Mouse (Mus musculus): ENCODE data around the gene H2afy. TPM values are rescaled to one million over a fixed set of nuclear protein-coding genes. Genes with fewer than 3 reads are reported as not detected.
A peak's percentile ranks its signal among the peaks of the same experiment; 100 is the strongest.

The H2afy gene
- total RNA-seq, 1 experiment from 2014 or later, result 235 TPM

- ATAC-seq (ENCODE audit: extremely low read depth, insufficient number of reproducible peaks, low FRiP score, poor library complexity, severe bottlenecking), result no peak
Observed at GRCm38 (mm10) chr13:56152773-56153460, 16.8 kb upstream of the H2afy start.

DNA sequence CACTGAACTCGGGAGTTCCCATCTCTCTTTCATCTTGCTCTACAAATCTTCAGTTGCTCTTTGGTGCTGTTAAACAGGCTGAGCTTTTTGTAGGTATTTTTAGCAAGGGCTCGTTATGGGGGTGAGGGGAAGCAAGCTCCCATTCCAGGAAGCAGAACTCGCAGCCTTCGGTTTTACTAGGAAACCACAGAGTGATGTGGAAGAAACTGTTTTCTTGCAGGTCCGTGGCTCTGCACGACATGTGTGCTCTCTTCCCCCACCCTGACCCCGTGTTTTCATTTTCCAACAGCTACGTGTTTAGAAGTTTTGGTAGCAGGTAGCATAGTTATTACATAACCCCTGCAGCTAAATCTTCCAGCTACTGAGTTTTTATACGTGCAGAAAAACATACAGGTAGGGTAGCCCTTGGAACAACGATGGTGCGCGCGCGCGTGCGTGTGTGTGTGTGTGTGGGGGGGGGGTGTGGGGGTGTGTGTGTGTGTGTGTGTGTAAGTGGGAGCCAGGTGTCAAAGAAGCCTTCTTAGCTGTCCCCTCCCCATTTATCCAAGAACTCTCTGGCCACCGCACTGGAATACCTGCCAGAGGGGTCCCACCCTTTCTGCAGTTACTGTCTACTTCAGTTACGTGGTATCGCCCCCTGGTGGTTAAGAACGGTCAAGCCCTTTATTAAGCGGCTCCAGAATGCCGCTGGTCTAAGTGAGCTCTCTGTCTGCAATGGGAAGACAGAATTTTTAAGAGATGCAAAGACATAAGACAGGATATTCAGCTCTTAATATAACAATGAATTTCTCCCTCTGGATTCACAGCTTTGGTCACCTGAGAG is 15.5 kb upstream of the H2afy start:
- peak; percentile 86 for ATAC-seq (ENCODE audit: extremely low read depth, insufficient number of reproducible peaks, low FRiP score, poor library complexity, severe bottlenecking)

GRCm38 (mm10) chr13:56145523-56145922 is 9.4 kb upstream of the H2afy start:
- ATAC-seq (ENCODE audit: extremely low read depth, insufficient number of reproducible peaks, low FRiP score, poor library complexity, severe bottlenecking), result peak; percentile 71

DNA sequence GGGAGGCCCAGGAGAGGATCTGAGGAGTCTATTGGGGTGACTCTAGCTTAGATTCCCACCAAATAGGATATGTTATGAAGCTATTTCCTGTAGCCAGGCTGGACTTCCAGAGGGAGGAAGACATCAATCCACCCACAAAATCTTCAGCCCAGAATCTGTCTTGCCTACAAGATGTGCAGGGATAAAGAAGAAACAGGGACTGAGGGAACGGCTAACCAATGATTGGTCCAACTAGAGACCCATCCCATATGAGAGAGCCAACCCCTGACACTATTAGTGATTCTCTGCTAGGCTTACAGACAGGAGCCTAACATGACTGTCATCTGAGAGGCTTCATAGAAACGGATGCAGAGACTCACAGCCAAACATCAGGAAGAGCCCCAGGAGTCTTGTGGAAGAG is 7.9 kb upstream of the H2afy start:
- no peak for ATAC-seq (ENCODE audit: extremely low read depth, insufficient number of reproducible peaks, low FRiP score, poor library complexity, severe bottlenecking)

DNA sequence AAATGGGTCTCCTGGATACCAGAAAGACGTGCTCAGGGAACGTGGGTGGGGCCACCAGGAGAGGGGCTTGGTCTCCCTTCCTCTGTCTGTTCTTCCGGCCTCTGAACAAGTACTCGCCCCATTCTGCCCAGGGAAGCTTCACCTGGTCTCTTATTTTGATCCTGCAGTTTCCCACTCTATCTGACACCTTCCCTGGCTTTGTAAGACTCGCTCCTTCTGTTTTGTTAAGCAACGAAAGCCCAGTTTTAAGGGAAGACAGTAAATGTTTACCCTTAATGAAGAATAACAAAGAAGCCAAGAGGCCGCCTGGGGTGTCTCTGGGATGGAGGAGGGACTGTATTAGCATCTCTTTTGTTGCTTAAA is 7.0 kb upstream of the H2afy start:
- ATAC-seq (ENCODE audit: extremely low read depth, insufficient number of reproducible peaks, low FRiP score, poor library complexity, severe bottlenecking), result no peak

DNA sequence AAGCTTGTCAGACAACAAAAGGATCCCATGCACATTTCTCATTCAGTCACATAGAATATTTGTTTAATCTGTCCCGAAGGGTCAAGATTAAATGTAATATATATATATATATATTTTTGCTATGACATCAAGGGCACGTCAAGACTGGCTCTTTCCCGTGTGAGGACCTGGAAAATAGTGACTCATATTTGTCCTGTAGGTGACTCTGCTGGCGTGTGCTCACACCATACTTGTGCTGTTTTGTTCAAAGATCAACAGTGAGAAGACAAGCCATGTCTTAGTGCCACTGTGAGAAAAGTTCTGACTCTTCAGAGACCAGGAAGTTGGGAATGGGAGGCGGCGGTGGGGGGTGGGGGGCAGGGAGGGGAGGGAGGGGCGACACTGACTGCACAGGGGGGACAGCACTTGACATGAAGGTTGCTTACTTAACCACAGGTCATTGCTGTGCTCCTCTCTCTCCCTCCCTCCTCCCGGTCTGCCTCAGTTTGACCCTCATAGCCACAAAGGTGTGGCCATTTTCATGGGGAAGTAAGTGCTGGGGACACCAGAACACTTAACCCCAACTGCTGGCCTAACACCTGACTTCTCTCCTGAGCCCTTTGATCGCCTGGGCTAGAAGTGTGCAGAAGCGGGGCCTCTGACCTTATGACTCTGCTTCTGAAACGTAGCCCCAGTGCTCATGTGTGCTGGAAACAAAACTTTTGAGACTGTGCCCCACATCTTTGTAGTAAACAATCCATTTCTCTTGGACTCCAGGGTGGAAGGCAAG is 6.4 kb upstream of the H2afy start:
- no peak for ATAC-seq (ENCODE audit: extremely low read depth, insufficient number of reproducible peaks, low FRiP score, poor library complexity, severe bottlenecking)

GRCm38 (mm10) chr13:56139167-56139751 is 3.1 kb upstream of the H2afy start:
- ATAC-seq (ENCODE audit: extremely low read depth, insufficient number of reproducible peaks, low FRiP score, poor library complexity, severe bottlenecking), result no peak

DNA sequence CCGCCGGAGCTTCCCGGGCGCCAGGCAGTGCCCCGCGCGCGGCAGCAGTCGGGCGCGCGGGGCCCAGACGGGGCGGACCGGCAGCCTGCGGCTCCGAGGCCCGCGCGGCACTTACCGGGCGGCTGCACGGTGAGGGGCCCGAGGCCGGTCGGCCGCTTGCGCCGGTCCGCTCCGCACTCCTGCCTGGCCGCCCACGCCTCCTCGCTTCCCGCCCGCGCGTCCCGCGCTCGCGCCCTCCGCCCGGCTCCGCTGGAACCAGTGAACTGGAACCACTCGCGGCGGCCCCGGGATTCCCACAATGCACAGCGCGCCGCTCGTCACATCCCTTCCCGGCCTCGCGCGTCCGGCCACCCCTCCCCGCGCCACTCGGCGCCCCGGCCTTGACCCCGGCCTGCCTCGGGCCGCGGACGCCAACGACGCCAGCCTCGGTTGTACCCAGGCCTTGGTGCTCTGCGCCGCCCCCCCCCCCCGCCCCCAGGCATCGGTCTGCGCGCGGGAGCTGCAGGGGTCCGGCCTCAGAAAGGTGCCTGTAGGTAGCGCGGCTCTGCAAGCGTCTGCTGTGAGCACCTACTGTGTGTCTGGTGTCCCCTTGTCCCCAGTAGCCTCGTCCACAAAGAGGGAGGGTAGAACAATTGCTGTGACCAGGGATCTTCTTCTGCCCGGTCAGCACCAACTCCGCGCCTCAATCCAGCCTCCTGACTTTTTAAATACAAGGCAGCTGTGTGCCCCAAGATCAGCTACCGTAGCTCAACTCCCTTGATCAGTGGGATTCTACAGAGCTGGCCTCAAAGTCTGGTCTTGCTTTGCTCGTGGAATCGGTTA is 719 bp downstream of the H2afy start:
- peak; percentile 49 for ATAC-seq (ENCODE audit: extremely low read depth, insufficient number of reproducible peaks, low FRiP score, poor library complexity, severe bottlenecking)

GRCm38 (mm10) chr13:56134631-56135181 is 1.5 kb downstream of the H2afy start:
- no peak for ATAC-seq (ENCODE audit: extremely low read depth, insufficient number of reproducible peaks, low FRiP score, poor library complexity, severe bottlenecking)

DNA sequence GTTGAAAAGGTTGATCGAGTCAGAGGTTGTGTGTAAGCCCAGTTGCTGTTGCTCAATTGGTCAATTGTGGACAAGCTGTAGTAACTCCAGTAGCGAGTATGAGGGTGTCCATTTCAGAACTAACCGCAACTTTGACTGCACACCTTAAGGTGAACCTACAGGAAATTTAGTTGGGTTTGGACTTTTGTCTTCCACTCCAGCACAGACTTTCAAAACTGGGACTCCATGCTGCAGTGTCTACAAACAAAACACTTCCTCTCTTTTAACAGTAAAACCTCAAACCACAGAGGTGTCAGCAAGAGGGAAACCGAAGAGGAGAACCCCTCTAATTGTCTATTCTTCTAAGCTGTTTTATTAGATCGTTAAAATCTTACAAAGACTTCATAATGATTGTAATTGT is 2.1 kb downstream of the H2afy start:
- no peak for ATAC-seq (ENCODE audit: extremely low read depth, insufficient number of reproducible peaks, low FRiP score, poor library complexity, severe bottlenecking)

- ATAC-seq (ENCODE audit: extremely low read depth, insufficient number of reproducible peaks, low FRiP score, poor library complexity, severe bottlenecking), result no peak
Observed at GRCm38 (mm10) chr13:56132941-56133340, 3.2 kb downstream of the H2afy start.

- ATAC-seq (ENCODE audit: extremely low read depth, insufficient number of reproducible peaks, low FRiP score, poor library complexity, severe bottlenecking), result peak; percentile 29; the same call in 1 of the 2 replicates
Observed at GRCm38 (mm10) chr13:56132326-56132936, 3.7 kb downstream of the H2afy start.

DNA sequence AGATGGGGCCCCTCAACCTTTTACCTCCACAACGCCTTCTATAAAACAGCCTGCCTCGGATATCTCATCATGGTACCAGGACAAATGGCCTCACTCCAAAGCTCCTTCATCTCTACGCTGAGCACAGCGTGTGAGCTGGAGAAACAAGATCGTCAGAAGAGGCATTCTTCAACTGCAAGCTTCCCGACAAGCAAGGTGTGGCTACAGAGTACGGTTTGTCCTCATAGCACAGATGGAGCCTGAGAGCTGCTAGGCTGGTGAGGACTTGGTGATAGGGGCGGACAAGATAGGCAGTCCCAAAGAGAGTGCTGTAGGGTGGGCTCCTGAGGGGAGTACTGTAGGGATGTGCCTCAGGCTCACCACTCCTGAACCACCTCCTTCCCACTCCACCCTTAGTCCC is 5.6 kb downstream of the H2afy start:
- no peak for ATAC-seq (ENCODE audit: extremely low read depth, insufficient number of reproducible peaks, low FRiP score, poor library complexity, severe bottlenecking)

- ATAC-seq (ENCODE audit: extremely low read depth, insufficient number of reproducible peaks, low FRiP score, poor library complexity, severe bottlenecking), result no peak
Observed at GRCm38 (mm10) chr13:56129578-56129977, 6.6 kb downstream of the H2afy start.

DNA sequence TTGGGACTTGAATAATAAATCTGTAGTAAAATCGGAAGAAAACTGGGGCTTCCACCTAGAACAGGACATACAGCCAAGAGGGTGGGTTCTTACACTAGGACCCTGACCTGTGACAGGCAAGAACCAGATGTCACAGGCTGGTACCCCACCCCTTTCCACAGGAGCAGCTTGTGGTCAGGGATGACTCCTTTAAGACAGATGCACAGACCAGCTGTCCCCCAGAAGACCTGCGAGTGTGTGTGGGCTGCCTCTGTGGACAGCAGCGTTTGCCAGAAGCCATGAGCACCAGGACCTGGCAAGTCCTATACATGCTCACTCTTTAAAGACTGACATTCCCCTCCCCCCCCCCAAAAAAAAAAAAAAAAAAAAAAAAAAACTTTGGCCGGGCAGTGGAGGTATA is 7.1 kb downstream of the H2afy start:
- no peak for ATAC-seq (ENCODE audit: extremely low read depth, insufficient number of reproducible peaks, low FRiP score, poor library complexity, severe bottlenecking)

- ATAC-seq (ENCODE audit: extremely low read depth, insufficient number of reproducible peaks, low FRiP score, poor library complexity, severe bottlenecking), result no peak
Observed at GRCm38 (mm10) chr13:56125632-56126031, 10.5 kb downstream of the H2afy start.

DNA sequence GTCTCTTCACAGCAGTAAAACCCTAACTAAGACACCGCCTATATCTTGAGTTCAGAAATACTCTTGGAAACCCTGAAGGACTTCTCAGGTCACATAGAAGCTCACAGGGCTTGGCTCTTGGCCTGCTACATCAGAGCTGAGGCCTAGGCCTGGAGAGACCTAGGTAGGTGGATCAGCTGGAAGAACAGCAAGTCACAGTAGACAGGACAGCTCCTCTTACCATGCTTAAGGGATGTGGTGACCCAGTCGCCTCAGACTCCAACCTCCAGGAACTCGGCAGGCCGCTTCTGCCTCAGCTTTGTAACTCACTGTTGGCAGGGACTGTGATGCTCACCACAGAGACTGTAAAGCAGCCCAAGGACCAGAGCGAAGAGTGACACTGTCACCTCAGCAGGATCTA is 13.1 kb downstream of the H2afy start:
- no peak for ATAC-seq (ENCODE audit: extremely low read depth, insufficient number of reproducible peaks, low FRiP score, poor library complexity, severe bottlenecking)
